Mouse (Mus musculus) hindbrain, embryonic 12.5 days (tissue): ENCODE data around the gene Cemip. TPM values are rescaled to one million over a fixed set of nuclear protein-coding genes. Genes with fewer than 3 reads are reported as not detected.

ENCODE experiments used
- ATAC-seq: fragments of 200-750 bp; cut with Nextera tagmentation; 2 replicates; pipeline ENCODE4 v1.8.0; 2017; ENCODE audit warnings: moderate TSS enrichment; ENCODE audit not compliant: low FRiP score
- H3K27ac ChIP-seq: fragments of 300-500 bp; sonication (generic); 2 replicates; pipeline ENCODE4 v1.5.1; 2016; ENCODE audit warnings: mild to moderate bottlenecking
- H3K27me3 ChIP-seq: fragments of 300-500 bp; sonication (generic); 2 replicates; pipeline ENCODE4 v1.6.1; 2016; ENCODE audit warnings: mild to moderate bottlenecking
- H3K36me3 ChIP-seq: fragments of 300-500 bp; sonication (generic); 2 replicates; pipeline ENCODE4 v1.6.1; 2016; ENCODE audit warnings: mild to moderate bottlenecking
- H3K4me1 ChIP-seq: fragments of 300-500 bp; sonication (generic); 2 replicates; pipeline ENCODE4 v1.6.1; 2016
- H3K4me2 ChIP-seq: fragments of 300-500 bp; sonication (generic); replicated peaks from 2 replicates; pipeline ENCODE4 v1.6.1; 2016; ENCODE audit warnings: mild to moderate bottlenecking
- H3K4me3 ChIP-seq: fragments of 300-500 bp; sonication (generic); 2 replicates; pipeline ENCODE4 v1.5.1; 2016; ENCODE audit warnings: mild to moderate bottlenecking
- H3K9ac ChIP-seq: fragments of 300-500 bp; sonication (generic); 2 replicates; pipeline ENCODE4 v1.6.1; 2016; ENCODE audit warnings: mild to moderate bottlenecking, moderate library complexity
- H3K9me3 ChIP-seq: fragments of 300-500 bp; sonication (generic); replicated peaks from 2 replicates; pipeline ENCODE4 v1.6.1; 2016; ENCODE audit warnings: mild to moderate bottlenecking
- WGBS: fragments of 180-500 bp; shearing (Covaris S2); methylation state at CpG from one replicate; pipeline ENCODE4 v1.1.7; 2016; 5-methylcytosine and 5-hydroxymethylcytosine counted together
- polyA plus RNA-seq: library from polyadenylated mRNA; unstranded; fragments of >200 nt; fragmentation: Nextera tagmentation; extraction: Ambion mirVana; gene quantifications from 2 replicates; pipeline ENCODE4 v1.2.1, GENCODE M21; 2016

Gene Cemip
- polyA plus RNA-seq, 1 experiment from 2014 or later = 0.85 TPM

GRCm38 (mm10) chr7:84115385-84115784 is 29.1 kb upstream of the Cemip start:
- Histone ChIP-seq H3K27ac (no peak overlapping the region), H3K4me3 (no peak overlapping the region), H3K36me3 (peaks cover 8% of the 10 kb centered on the region; the same call in 1 of the 2 replicates), H3K9me3 (no peaks in the 10 kb centered on the region), H3K4me2 (no peak overlapping the region), H3K4me1 (peaks cover 52% of the 10 kb centered on the region), H3K9ac (no peak overlapping the region), H3K27me3 (no peaks in the 10 kb centered on the region)
- 66% methylated on average over 2 of the region's 2 CpGs for WGBS
- ATAC-seq = no peak

GRCm38 (mm10) chr7:84114775-84115174 is 28.5 kb upstream of the Cemip start:
- 77% methylated on average over 3 of the region's 3 CpGs for WGBS
- H3K27me3 ChIP-seq = no peaks in the 10 kb centered on the region
- H3K4me1 ChIP-seq = peaks cover 46% of the 10 kb centered on the region
- H3K27ac ChIP-seq = no peak overlapping the region
- no peak overlapping the region for H3K4me3 ChIP-seq
- no peaks in the 10 kb centered on the region for H3K9me3 ChIP-seq
- ATAC-seq = no peak
- no peak overlapping the region for H3K4me2 ChIP-seq
- peaks cover 12% of the 10 kb centered on the region; the same call in 1 of the 2 replicates for H3K36me3 ChIP-seq
- H3K9ac ChIP-seq = no peak overlapping the region

GRCm38 (mm10) chr7:84113035-84113390 is 26.7 kb upstream of the Cemip start:
- peak overlapping the region; percentile 40; the same call in 1 of the 2 replicates for H3K27ac ChIP-seq

GRCm38 (mm10) chr7:84112351-84113034 is 26.2 kb upstream of the Cemip start:
- Histone ChIP-seq H3K9ac (no peak overlapping the region), H3K9me3 (no peaks in the 10 kb centered on the region), H3K27me3 (no peaks in the 10 kb centered on the region), H3K27ac (peak overlapping the region; percentile 40), H3K4me3 (no peak overlapping the region), H3K4me1 (peaks cover 28% of the 10 kb centered on the region), H3K4me2 (no peak overlapping the region), H3K36me3 (peaks cover 21% of the 10 kb centered on the region)
- ATAC-seq = 0 out of 2 replicates have a peak, but pooled peaks have one; percentile 41
- WGBS = 75% methylated on average over 6 of the region's 6 CpGs

More at GRCm38 (mm10) chr7:84113035-84113390, 26.7 kb upstream of the Cemip start:
- peak; percentile 54 for ATAC-seq
- Histone ChIP-seq H3K4me3 (no peak overlapping the region), H3K4me1 (peaks cover 31% of the 10 kb centered on the region), H3K9me3 (no peaks in the 10 kb centered on the region), H3K4me2 (no peak overlapping the region), H3K27me3 (no peaks in the 10 kb centered on the region), H3K9ac (no peak overlapping the region), H3K36me3 (peaks cover 21% of the 10 kb centered on the region)
- WGBS = 67% methylated on average over 8 of the region's 8 CpGs

- peaks cover 21% of the 10 kb centered on the region for H3K36me3 ChIP-seq
- ATAC-seq = no peak
- no peak overlapping the region for H3K4me2 ChIP-seq
- 68% methylated on average over 10 of the region's 10 CpGs for WGBS
- no peak overlapping the region for H3K4me3 ChIP-seq
- H3K4me1 ChIP-seq = peaks cover 28% of the 10 kb centered on the region
- H3K9me3 ChIP-seq = no peaks in the 10 kb centered on the region
- H3K9ac ChIP-seq = no peak overlapping the region
- no peaks in the 10 kb centered on the region for H3K27me3 ChIP-seq
- H3K27ac ChIP-seq = no peak overlapping the region
These were observed 25.5 kb upstream of the Cemip start for GRCm38 (mm10) chr7:84111716-84112350.

- no peaks in the 10 kb centered on the region for H3K4me1 ChIP-seq
- peaks cover 16% of the 10 kb centered on the region for H3K36me3 ChIP-seq
- no peak overlapping the region for H3K4me3 ChIP-seq
- 93% methylated on average over 1 of the region's 1 CpGs for WGBS
- H3K9me3 ChIP-seq = no peaks in the 10 kb centered on the region
- no peak for ATAC-seq
- no peak overlapping the region for H3K27ac ChIP-seq
- no peaks in the 10 kb centered on the region for H3K27me3 ChIP-seq
- no peak overlapping the region for H3K9ac ChIP-seq
- no peak overlapping the region for H3K4me2 ChIP-seq
These were observed 20.6 kb upstream of the Cemip start for GRCm38 (mm10) chr7:84106942-84107341.

- Histone ChIP-seq H3K36me3 (no peaks in the 10 kb centered on the region), H3K4me1 (no peaks in the 10 kb centered on the region), H3K9ac (no peak overlapping the region), H3K9me3 (no peaks in the 10 kb centered on the region), H3K27me3 (no peaks in the 10 kb centered on the region), H3K27ac (no peak overlapping the region), H3K4me2 (no peak overlapping the region), H3K4me3 (no peak overlapping the region)
- no peak for ATAC-seq
- 93% methylated on average over 1 of the region's 1 CpGs for WGBS
These were observed 16.3 kb upstream of the Cemip start for GRCm38 (mm10) chr7:84102589-84102988.

GRCm38 (mm10) chr7:84100672-84101071 is 14.4 kb upstream of the Cemip start:
- H3K27me3 ChIP-seq = no peaks in the 10 kb centered on the region
- no peaks in the 10 kb centered on the region for H3K9me3 ChIP-seq
- H3K4me3 ChIP-seq = no peak overlapping the region
- H3K36me3 ChIP-seq = no peaks in the 10 kb centered on the region
- H3K4me1 ChIP-seq = no peaks in the 10 kb centered on the region
- WGBS = 92% methylated on average over 3 of the region's 3 CpGs
- no peak overlapping the region for H3K9ac ChIP-seq
- H3K27ac ChIP-seq = no peak overlapping the region
- no peak overlapping the region for H3K4me2 ChIP-seq
- no peak for ATAC-seq

GRCm38 (mm10) chr7:84098098-84098497 is 11.8 kb upstream of the Cemip start:
- Histone ChIP-seq H3K36me3 (no peaks in the 10 kb centered on the region), H3K9ac (no peak overlapping the region), H3K9me3 (no peaks in the 10 kb centered on the region), H3K27ac (no peak overlapping the region), H3K4me1 (no peaks in the 10 kb centered on the region), H3K4me3 (no peak overlapping the region), H3K27me3 (no peaks in the 10 kb centered on the region), H3K4me2 (no peak overlapping the region)
- ATAC-seq = no peak
- WGBS = 97% methylated on average over 1 of the region's 1 CpGs

GRCm38 (mm10) chr7:84096501-84096900 is 10.2 kb upstream of the Cemip start:
- H3K27ac ChIP-seq = no peak overlapping the region
- H3K4me3 ChIP-seq = no peak overlapping the region
- ATAC-seq = no peak
- H3K4me1 ChIP-seq = no peaks in the 10 kb centered on the region
- WGBS = 72% methylated on average over 6 of the region's 6 CpGs
- no peak overlapping the region for H3K4me2 ChIP-seq
- H3K9ac ChIP-seq = no peak overlapping the region
- no peaks in the 10 kb centered on the region for H3K9me3 ChIP-seq
- H3K27me3 ChIP-seq = no peaks in the 10 kb centered on the region
- H3K36me3 ChIP-seq = no peaks in the 10 kb centered on the region

GRCm38 (mm10) chr7:84090793-84091192 is 4.5 kb upstream of the Cemip start:
- H3K4me2 ChIP-seq = no peak overlapping the region
- no peak for ATAC-seq

GRCm38 (mm10) chr7:84089777-84090176 is 3.5 kb upstream of the Cemip start:
- ATAC-seq = no peak
- Histone ChIP-seq H3K36me3 (no peaks in the 10 kb centered on the region), H3K27me3 (peaks cover 34% of the 10 kb centered on the region), H3K4me1 (peaks cover 12% of the 10 kb centered on the region), H3K27ac (no peak overlapping the region), H3K9ac (no peak overlapping the region), H3K4me2 (no peak overlapping the region), H3K4me3 (no peak overlapping the region), H3K9me3 (no peaks in the 10 kb centered on the region)
- 14% methylated on average over 1 of the region's 1 CpGs for WGBS

More at GRCm38 (mm10) chr7:84090793-84091192, 4.5 kb upstream of the Cemip start:
- H3K4me3 ChIP-seq = no peak overlapping the region
- no peak overlapping the region for H3K27ac ChIP-seq
- no peaks in the 10 kb centered on the region for H3K9me3 ChIP-seq
- H3K9ac ChIP-seq = no peak overlapping the region
- peaks cover 2% of the 10 kb centered on the region; the same call in 1 of the 2 replicates for H3K4me1 ChIP-seq
- H3K36me3 ChIP-seq = no peaks in the 10 kb centered on the region
- 84% methylated on average over 4 of the region's 4 CpGs for WGBS
- H3K27me3 ChIP-seq = peaks cover 23% of the 10 kb centered on the region

- no peaks in the 10 kb centered on the region for H3K36me3 ChIP-seq
- no peak overlapping the region for H3K27ac ChIP-seq
- ATAC-seq = no peak
- WGBS = 17% methylated on average over 4 of the region's 4 CpGs
- H3K4me3 ChIP-seq = no peak overlapping the region
- H3K9me3 ChIP-seq = no peaks in the 10 kb centered on the region
- H3K4me2 ChIP-seq = no peak overlapping the region
- H3K27me3 ChIP-seq = peaks cover 38% of the 10 kb centered on the region
- H3K9ac ChIP-seq = no peak overlapping the region
- H3K4me1 ChIP-seq = peaks cover 12% of the 10 kb centered on the region
These were observed 2.7 kb upstream of the Cemip start for GRCm38 (mm10) chr7:84088971-84089370.
